Mouse (Mus musculus) hindbrain, embryonic 11.5 days (tissue): ENCODE results near the gene Fam149a. TPM values are rescaled to one million over a fixed set of nuclear protein-coding genes. Genes with fewer than 3 reads are reported as not detected.

Experiments used
- ATAC-seq: fragments of 200-750 bp; cut with Nextera tagmentation; 2 replicates; pipeline ENCODE4 v1.8.0; 2017; ENCODE audit warnings: mild to moderate bottlenecking, moderate TSS enrichment, moderate library complexity; ENCODE audit not compliant: low FRiP score
- DNase-seq: peaks from one replicate; pipeline ENCODE4 v3.0.0-alpha.2; 2015; ENCODE audit warnings: low spot score
- H3K27ac ChIP-seq: fragments of 300-500 bp; sonication (generic); 2 replicates; pipeline ENCODE4 v1.5.1; 2014; ENCODE audit warnings: mild to moderate bottlenecking, low read depth, low read length
- H3K27me3 ChIP-seq: fragments of 300-500 bp; sonication (generic); 2 replicates; pipeline ENCODE4 v1.6.1; 2014; ENCODE audit warnings: mild to moderate bottlenecking, low read length, moderate library complexity, mixed read lengths; ENCODE audit not compliant: control insufficient read depth, insufficient read depth
- H3K36me3 ChIP-seq: fragments of 300-500 bp; sonication (generic); 2 replicates; pipeline ENCODE4 v1.6.1; 2014; ENCODE audit warnings: mild to moderate bottlenecking, low read length, moderate library complexity, mixed read lengths; ENCODE audit not compliant: control insufficient read depth, insufficient read depth
- H3K4me1 ChIP-seq: fragments of 300-500 bp; sonication (generic); replicated peaks from 2 replicates; pipeline ENCODE4 v1.6.1; 2014; ENCODE audit warnings: low read length, mixed read lengths; ENCODE audit not compliant: control insufficient read depth, insufficient read depth
- H3K4me2 ChIP-seq: fragments of 300-500 bp; sonication (generic); replicated peaks from 2 replicates; pipeline ENCODE4 v1.6.1; 2014; ENCODE audit warnings: mild to moderate bottlenecking, low read depth, low read length
- H3K4me3 ChIP-seq: fragments of 300-500 bp; sonication (generic); 2 replicates; pipeline ENCODE4 v1.5.1; 2014; ENCODE audit warnings: low read depth, low read length
- H3K9ac ChIP-seq: fragments of 300-500 bp; sonication (generic); 2 replicates; pipeline ENCODE4 v1.6.1; 2014; ENCODE audit warnings: low read depth, low read length
- H3K9me3 ChIP-seq: fragments of 300-500 bp; sonication (generic); 2 replicates; pipeline ENCODE4 v1.6.1; 2016; ENCODE audit warnings: low read length; ENCODE audit not compliant: control insufficient read depth
- WGBS: fragments of 180-500 bp; shearing (Covaris S2); extraction: QIAGEN DNeasy Blood & Tissue Kit; methylation state at CpG from one replicate; pipeline ENCODE4 v1.1.7; 2014; 5-methylcytosine and 5-hydroxymethylcytosine counted together
- polyA plus RNA-seq: library from polyadenylated mRNA; unstranded; fragments of >200 nt; fragmentation: Nextera tagmentation; extraction: Ambion mirVana; gene quantifications from 2 replicates; pipeline ENCODE4 v1.2.1, GENCODE M21; 2014

Fam149a gene
- polyA plus RNA-seq, 1 experiment from 2014 or later = 10.5 TPM

DNA sequence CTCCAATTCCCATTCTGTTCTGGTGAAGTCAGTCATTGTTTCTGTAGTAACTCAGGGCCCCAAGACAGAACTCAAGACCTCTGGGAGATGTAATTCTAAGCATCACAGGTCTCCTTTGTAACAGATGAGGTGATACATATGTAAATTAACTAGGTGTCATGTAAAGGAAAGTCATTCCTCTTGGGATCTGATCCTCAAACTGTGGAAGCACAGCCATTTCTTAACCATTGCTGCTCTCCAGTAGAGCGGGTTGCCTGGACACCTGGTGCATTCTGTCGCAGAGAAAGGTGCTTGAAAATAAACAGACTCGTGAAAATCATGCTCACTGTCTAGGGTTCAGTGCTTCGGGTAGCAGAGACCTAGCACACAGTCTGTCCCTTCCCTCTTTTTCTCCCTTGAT is 1.5 kb downstream of the Fam149a start:
- no peak for ATAC-seq
- Histone ChIP-seq H3K4me3 (no peak overlapping the region), H3K9me3 (no peaks in the 10 kb centered on the region), H3K9ac (no peak overlapping the region), H3K27ac (no peak overlapping the region), H3K4me1 (peaks cover 8% of the 10 kb centered on the region; the same call in 1 of the 2 replicates), H3K27me3 (no peaks in the 10 kb centered on the region), H3K36me3 (no peaks in the 10 kb centered on the region), H3K4me2 (no peak overlapping the region)
- WGBS = 12% methylated on average over 4 of the region's 4 CpGs
- no peak for DNase-seq

GRCm38 (mm10) chr8:45374071-45374470 is 8.0 kb downstream of the Fam149a start:
- DNase-seq (no peak), ATAC-seq (no peak)
- H3K4me1 ChIP-seq = no peaks in the 10 kb centered on the region
- no peak overlapping the region for H3K4me3 ChIP-seq
- 87% methylated on average over 3 of the region's 3 CpGs for WGBS
- H3K27ac ChIP-seq = no peak overlapping the region
- no peaks in the 10 kb centered on the region for H3K36me3 ChIP-seq
- H3K4me2 ChIP-seq = no peak overlapping the region
- H3K9me3 ChIP-seq = no peaks in the 10 kb centered on the region
- H3K27me3 ChIP-seq = no peaks in the 10 kb centered on the region
- no peak overlapping the region for H3K9ac ChIP-seq

GRCm38 (mm10) chr8:45367154-45367553 is 14.9 kb downstream of the Fam149a start:
- WGBS = 89% methylated on average over 1 of the region's 1 CpGs
- Histone ChIP-seq H3K27me3 (no peaks in the 10 kb centered on the region), H3K36me3 (no peaks in the 10 kb centered on the region), H3K4me2 (no peak overlapping the region), H3K27ac (no peak overlapping the region), H3K4me1 (no peaks in the 10 kb centered on the region), H3K9me3 (no peaks in the 10 kb centered on the region), H3K9ac (no peak overlapping the region), H3K4me3 (no peak overlapping the region)
- no peak for DNase-seq
- ATAC-seq = no peak

GRCm38 (mm10) chr8:45363220-45363619 is 18.9 kb downstream of the Fam149a start:
- H3K4me3 ChIP-seq = no peak overlapping the region
- H3K9me3 ChIP-seq = no peaks in the 10 kb centered on the region
- H3K27me3 ChIP-seq = no peaks in the 10 kb centered on the region
- ATAC-seq (no peak), DNase-seq (no peak)
- H3K27ac ChIP-seq = no peak overlapping the region
- H3K4me2 ChIP-seq = no peak overlapping the region
- WGBS = 97% methylated on average over 1 of the region's 1 CpGs
- no peak overlapping the region for H3K9ac ChIP-seq
- no peaks in the 10 kb centered on the region for H3K36me3 ChIP-seq
- no peaks in the 10 kb centered on the region for H3K4me1 ChIP-seq

- no peak overlapping the region for H3K4me2 ChIP-seq
- H3K9ac ChIP-seq = no peak overlapping the region
- 65% methylated on average over 6 of the region's 6 CpGs for WGBS
- DNase-seq (peak; percentile 38), ATAC-seq (no peak)
- no peaks in the 10 kb centered on the region for H3K36me3 ChIP-seq
- no peaks in the 10 kb centered on the region for H3K9me3 ChIP-seq
- no peaks in the 10 kb centered on the region for H3K27me3 ChIP-seq
- no peaks in the 10 kb centered on the region for H3K4me1 ChIP-seq
- H3K4me3 ChIP-seq = no peak overlapping the region
- no peak overlapping the region for H3K27ac ChIP-seq
Observed at GRCm38 (mm10) chr8:45362323-45362722, 19.8 kb downstream of the Fam149a start.

DNA sequence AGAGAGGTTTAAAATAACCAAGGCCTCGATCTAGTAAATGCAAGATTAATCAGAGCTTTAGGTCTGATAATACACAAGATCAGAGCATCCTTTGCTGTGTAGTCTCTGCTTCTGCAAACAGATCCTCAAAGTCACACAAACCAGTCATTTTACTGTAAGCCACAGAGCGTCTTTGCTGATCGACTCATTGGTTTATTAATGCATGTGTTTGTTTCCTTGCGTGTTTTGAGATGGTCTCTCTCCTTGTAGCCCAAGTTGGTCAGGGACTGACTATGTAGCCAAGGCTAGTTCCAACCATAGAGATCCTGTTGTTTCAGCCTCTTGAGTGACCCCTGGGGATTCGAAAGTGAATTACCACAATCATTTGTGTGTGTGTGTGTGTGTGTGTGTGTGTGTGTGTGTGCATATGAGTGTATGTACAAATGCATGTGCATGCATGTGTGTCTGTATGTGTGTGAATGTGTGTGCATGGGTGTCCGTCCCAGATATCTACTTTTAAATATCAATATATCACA is 22.9 kb downstream of the Fam149a start:
- ATAC-seq (no peak), DNase-seq (peak; percentile 40)
- H3K36me3 ChIP-seq = no peaks in the 10 kb centered on the region
- peak overlapping the region; percentile 85; the same call in 1 of the 2 replicates for H3K4me2 ChIP-seq
- 88% methylated on average over 6 of the region's 6 CpGs for WGBS
- H3K9me3 ChIP-seq = no peaks in the 10 kb centered on the region
- no peak overlapping the region; the same call in 1 of the 2 replicates for H3K4me3 ChIP-seq
- H3K4me1 ChIP-seq = no peaks in the 10 kb centered on the region
- H3K27me3 ChIP-seq = no peaks in the 10 kb centered on the region
- no peak overlapping the region for H3K27ac ChIP-seq
- no peak overlapping the region for H3K9ac ChIP-seq

- Histone ChIP-seq H3K36me3 (no peaks in the 10 kb centered on the region), H3K27me3 (no peaks in the 10 kb centered on the region), H3K9me3 (no peaks in the 10 kb centered on the region), H3K4me3 (peak overlapping the region; percentile 53), H3K4me1 (no peaks in the 10 kb centered on the region), H3K4me2 (peak overlapping the region; percentile 85), H3K27ac (no peak overlapping the region), H3K9ac (peak overlapping the region; percentile 74)
- DNase-seq (peak; percentile 61), ATAC-seq (peak; percentile 87)
- WGBS = 6% methylated on average over 37 of the region's 49 CpGs
Observed at GRCm38 (mm10) chr8:45358132-45358918, 23.8 kb downstream of the Fam149a start.

DNA sequence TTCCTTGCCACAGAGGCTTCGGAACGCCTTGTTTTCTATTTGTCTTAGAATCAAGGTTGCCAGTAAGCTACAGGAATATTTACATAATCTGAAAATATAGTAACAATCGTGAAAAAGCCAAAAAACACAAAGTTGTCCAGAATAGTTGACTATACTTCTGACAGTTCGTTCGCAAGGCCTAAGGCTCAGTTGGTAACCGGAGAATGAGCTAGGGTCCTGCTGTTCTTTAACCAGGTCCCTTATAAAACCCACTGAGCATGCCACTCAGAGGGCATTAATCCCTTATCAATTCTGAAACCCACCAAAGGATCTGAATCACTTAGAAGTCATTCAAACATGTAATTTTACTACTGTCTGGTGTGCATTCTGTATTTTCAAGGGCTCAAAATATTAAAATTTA is 26.3 kb downstream of the Fam149a start:
- Histone ChIP-seq H3K27ac (no peak overlapping the region), H3K4me1 (no peaks in the 10 kb centered on the region), H3K27me3 (no peaks in the 10 kb centered on the region), H3K9me3 (no peaks in the 10 kb centered on the region), H3K4me3 (no peak overlapping the region), H3K9ac (no peak overlapping the region), H3K36me3 (no peaks in the 10 kb centered on the region), H3K4me2 (no peak overlapping the region)
- no peak for ATAC-seq
- no peak for DNase-seq
- 76% methylated on average over 6 of the region's 6 CpGs for WGBS

DNA sequence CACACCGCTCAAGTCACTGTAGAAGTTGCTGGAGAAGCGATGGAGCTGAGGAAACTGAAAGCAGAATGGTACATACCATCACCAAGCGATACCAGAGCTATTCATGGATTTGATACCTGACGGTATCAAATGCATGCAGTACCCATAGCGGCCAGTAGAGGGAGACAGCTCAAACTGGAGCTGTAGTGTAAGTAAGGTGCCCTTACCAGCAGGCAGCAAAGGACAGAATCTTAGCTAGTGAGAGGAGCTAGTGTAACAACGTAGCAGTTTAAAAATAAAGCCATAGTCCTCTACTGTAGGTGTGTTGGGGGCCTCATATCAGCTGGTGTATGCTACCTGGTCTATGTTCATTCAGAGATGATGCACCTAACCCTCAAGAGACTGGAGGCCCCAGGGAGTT is 37.1 kb downstream of the Fam149a start:
- Histone ChIP-seq H3K4me1 (no peaks in the 10 kb centered on the region), H3K4me3 (no peak overlapping the region), H3K9ac (no peak overlapping the region), H3K9me3 (no peaks in the 10 kb centered on the region), H3K27ac (no peak overlapping the region), H3K27me3 (no peaks in the 10 kb centered on the region), H3K4me2 (no peak overlapping the region), H3K36me3 (no peaks in the 10 kb centered on the region)
- ATAC-seq (no peak), DNase-seq (peak; percentile 87)
- WGBS = 19% methylated on average over 6 of the region's 6 CpGs
